Mouse (Mus musculus) embryonic facial prominence, embryonic 13.5 days (tissue): ENCODE results near the gene Bag3. TPM values are rescaled to one million over a fixed set of nuclear protein-coding genes. Genes with fewer than 3 reads are reported as not detected.

ENCODE experiments used
- ATAC-seq: fragments of 200-750 bp; cut with Nextera tagmentation; 2 replicates; pipeline ENCODE4 v1.8.0; 2017; ENCODE audit warnings: low read depth; ENCODE audit not compliant: insufficient number of reproducible peaks, insufficient read depth, low FRiP score, low TSS enrichment
- H3K27ac ChIP-seq: fragments of 300-500 bp; sonication (generic); 2 replicates; pipeline ENCODE4 v1.5.1; 2015; ENCODE audit warnings: moderate library complexity, mild to moderate bottlenecking, inconsistent platforms
- H3K27me3 ChIP-seq: fragments of 300-500 bp; sonication (generic); 2 replicates; pipeline ENCODE4 v1.6.1; 2015; ENCODE audit warnings: mild to moderate bottlenecking, inconsistent platforms
- H3K36me3 ChIP-seq: fragments of 300-500 bp; sonication (generic); 2 replicates; pipeline ENCODE4 v1.6.1; 2015; ENCODE audit warnings: mild to moderate bottlenecking, inconsistent platforms
- H3K4me1 ChIP-seq: fragments of 300-500 bp; sonication (generic); 2 replicates; pipeline ENCODE4 v1.6.1; 2015; ENCODE audit warnings: inconsistent platforms
- H3K4me2 ChIP-seq: fragments of 300-500 bp; sonication (generic); 2 replicates; pipeline ENCODE4 v1.6.1; 2015; ENCODE audit warnings: moderate library complexity, mild to moderate bottlenecking, inconsistent platforms
- H3K4me3 ChIP-seq: fragments of 300-500 bp; sonication (generic); 2 replicates; pipeline ENCODE4 v1.5.1; 2015; ENCODE audit warnings: mild to moderate bottlenecking, inconsistent platforms
- H3K9ac ChIP-seq: fragments of 300-500 bp; sonication (generic); 2 replicates; pipeline ENCODE4 v1.6.1; 2015; ENCODE audit warnings: mild to moderate bottlenecking, inconsistent platforms
- H3K9me3 ChIP-seq: fragments of 300-500 bp; sonication (generic); 2 replicates; pipeline ENCODE4 v1.6.1; 2016; ENCODE audit warnings: inconsistent platforms
- WGBS: fragments of 180-500 bp; shearing (Covaris S2); methylation state at CpG from one replicate; pipeline ENCODE4 v1.1.7; 2015; ENCODE audit warnings: mixed read lengths; 5-methylcytosine and 5-hydroxymethylcytosine counted together
- polyA plus RNA-seq: library from polyadenylated mRNA; unstranded; fragments of >200 nt; fragmentation: Nextera tagmentation; extraction: Ambion mirVana; gene quantifications from 2 replicates; pipeline ENCODE4 v1.2.1, GENCODE M21; 2015

The Bag3 gene
- polyA plus RNA-seq = 13.5 and 14.4 TPM in 2 replicates

GRCm38 (mm10) chr7:128523349-128523961, at the start of gene Bag3:
Gene Bag3 (plus strand): TSS chr7:128523616.
- H3K36me3 ChIP-seq = no peaks in the 10 kb centered on the region
- no peaks in the 10 kb centered on the region for H3K9me3 ChIP-seq
- peak; percentile 93 for ATAC-seq
- no peaks in the 10 kb centered on the region for H3K27me3 ChIP-seq
- under 1% methylated on average over 46 of the region's 46 CpGs for WGBS
- peaks cover 24% of the 10 kb centered on the region for H3K4me1 ChIP-seq
- peak within 1 kb of the TSS; percentile 92 for H3K9ac ChIP-seq
- H3K27ac ChIP-seq = peak within 1 kb of the TSS; percentile 69
- peak within 1 kb of the TSS; percentile 80 for H3K4me3 ChIP-seq
- H3K4me2 ChIP-seq = peak within 1 kb of the TSS; percentile 91

GRCm38 (mm10) chr7:128474322-128474721, 49.1 kb upstream of the Bag3 start:
- Histone ChIP-seq H3K9ac (no peak overlapping the region), H3K4me3 (no peak overlapping the region), H3K27ac (no peak overlapping the region), H3K4me2 (peak overlapping the region; percentile 47), H3K4me1 (no peaks in the 10 kb centered on the region), H3K27me3 (no peaks in the 10 kb centered on the region), H3K9me3 (peaks cover 8% of the 10 kb centered on the region; the same call in 1 of the 2 replicates), H3K36me3 (no peaks in the 10 kb centered on the region)
- ATAC-seq = no peak
- WGBS = 39% methylated on average over 10 of the region's 10 CpGs

GRCm38 (mm10) chr7:128488986-128489385, 34.4 kb upstream of the Bag3 start:
- no peak for ATAC-seq
- Histone ChIP-seq H3K9ac (no peak overlapping the region), H3K9me3 (peaks cover 19% of the 10 kb centered on the region), H3K4me1 (no peaks in the 10 kb centered on the region), H3K36me3 (no peaks in the 10 kb centered on the region), H3K27ac (no peak overlapping the region), H3K4me2 (no peak overlapping the region), H3K27me3 (no peaks in the 10 kb centered on the region), H3K4me3 (no peak overlapping the region)
- 92% methylated on average over 3 of the region's 3 CpGs for WGBS

- Histone ChIP-seq H3K9me3 (no peaks in the 10 kb centered on the region), H3K36me3 (no peaks in the 10 kb centered on the region), H3K27ac (no peak overlapping the region), H3K4me1 (no peaks in the 10 kb centered on the region), H3K9ac (no peak overlapping the region), H3K4me2 (no peak overlapping the region), H3K27me3 (no peaks in the 10 kb centered on the region), H3K4me3 (no peak overlapping the region)
- 90% methylated on average over 5 of the region's 5 CpGs for WGBS
- ATAC-seq = no peak
Measured at GRCm38 (mm10) chr7:128494546-128494945, 28.9 kb upstream of the Bag3 start.

DNA sequence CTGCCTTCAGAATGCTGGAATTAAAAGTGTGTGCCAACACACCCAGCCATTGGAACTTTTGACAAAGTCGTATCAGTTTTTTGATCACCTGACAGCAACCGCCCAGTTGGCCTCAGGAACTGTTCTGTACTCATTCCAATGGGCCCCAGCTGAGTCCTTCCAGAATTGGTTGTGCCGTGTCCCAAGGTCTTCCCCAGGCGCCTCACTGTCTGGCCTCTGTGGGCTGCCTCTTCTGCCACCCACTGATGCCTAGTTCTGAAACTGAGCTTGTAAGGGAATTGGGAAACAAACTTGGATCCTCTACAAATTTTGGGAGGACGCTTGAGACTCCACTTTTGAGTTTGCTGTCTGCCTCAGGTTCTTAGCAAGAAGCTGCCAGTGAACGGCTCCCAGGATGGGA, 23.6 kb upstream of the Bag3 start:
- no peaks in the 10 kb centered on the region for H3K36me3 ChIP-seq
- no peak for ATAC-seq
- no peak overlapping the region for H3K9ac ChIP-seq
- H3K4me3 ChIP-seq = no peak overlapping the region
- no peaks in the 10 kb centered on the region for H3K9me3 ChIP-seq
- H3K4me2 ChIP-seq = no peak overlapping the region
- H3K27me3 ChIP-seq = no peaks in the 10 kb centered on the region
- 76% methylated on average over 6 of the region's 6 CpGs for WGBS
- no peaks in the 10 kb centered on the region for H3K4me1 ChIP-seq
- H3K27ac ChIP-seq = no peak overlapping the region

DNA sequence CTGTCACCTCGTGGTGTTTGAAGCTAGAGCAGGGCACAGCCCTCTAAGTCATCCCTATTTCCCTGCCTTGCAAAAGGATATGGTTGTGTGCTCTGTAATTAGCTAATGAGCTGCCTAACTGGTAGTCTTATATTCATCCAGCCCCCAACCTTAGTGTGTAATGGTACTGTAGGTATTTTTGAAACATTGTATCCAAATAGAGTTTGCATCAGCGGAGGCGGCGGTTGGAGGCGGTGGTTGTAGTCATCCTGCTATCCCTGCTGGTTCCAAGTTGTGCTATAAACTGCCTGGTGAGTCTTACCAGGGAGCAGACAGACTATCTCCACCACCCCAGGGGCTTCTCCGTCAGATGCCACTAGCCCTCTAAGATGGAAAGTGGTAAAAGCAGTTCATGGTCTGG, 19.3 kb upstream of the Bag3 start:
- H3K9ac ChIP-seq = no peak overlapping the region
- H3K27ac ChIP-seq = no peak overlapping the region
- H3K4me1 ChIP-seq = no peaks in the 10 kb centered on the region
- no peaks in the 10 kb centered on the region for H3K27me3 ChIP-seq
- H3K9me3 ChIP-seq = no peaks in the 10 kb centered on the region
- 85% methylated on average over 6 of the region's 6 CpGs for WGBS
- H3K4me3 ChIP-seq = no peak overlapping the region
- ATAC-seq = no peak
- no peak overlapping the region for H3K4me2 ChIP-seq
- no peaks in the 10 kb centered on the region for H3K36me3 ChIP-seq

DNA sequence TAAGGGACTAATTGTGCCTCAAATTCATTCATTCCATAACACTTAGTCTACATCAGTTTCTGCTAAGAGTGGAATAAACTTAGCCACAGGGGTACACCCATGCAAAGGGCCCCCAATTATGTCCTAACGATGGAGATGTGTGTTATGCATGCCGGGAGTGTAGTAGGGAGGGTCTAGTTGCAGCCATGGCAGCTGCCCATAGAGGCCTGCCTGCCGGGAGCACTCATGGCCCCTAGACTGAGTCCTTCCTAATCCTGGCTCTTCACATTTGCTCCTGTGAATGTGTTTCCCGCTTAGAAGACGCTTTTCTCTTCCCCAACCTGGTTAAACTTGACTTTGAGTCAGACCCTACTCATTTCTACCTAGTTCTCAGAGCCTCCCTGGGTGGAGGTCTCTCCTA, 11.5 kb upstream of the Bag3 start:
- Histone ChIP-seq H3K4me1 (peaks cover 19% of the 10 kb centered on the region), H3K4me3 (no peak overlapping the region), H3K4me2 (no peak overlapping the region), H3K9ac (no peak overlapping the region), H3K27ac (no peak overlapping the region), H3K9me3 (no peaks in the 10 kb centered on the region), H3K36me3 (no peaks in the 10 kb centered on the region), H3K27me3 (no peaks in the 10 kb centered on the region)
- 90% methylated on average over 5 of the region's 5 CpGs for WGBS
- ATAC-seq = no peak

- H3K36me3 ChIP-seq = no peaks in the 10 kb centered on the region
- no peak overlapping the region for H3K9ac ChIP-seq
- no peak overlapping the region for H3K27ac ChIP-seq
- H3K4me3 ChIP-seq = no peak overlapping the region
- no peaks in the 10 kb centered on the region for H3K27me3 ChIP-seq
- no peaks in the 10 kb centered on the region for H3K9me3 ChIP-seq
- ATAC-seq = no peak
- H3K4me2 ChIP-seq = peak overlapping the region; percentile 24
- peaks cover 19% of the 10 kb centered on the region for H3K4me1 ChIP-seq
- 26% methylated on average over 7 of the region's 7 CpGs for WGBS
Measured at GRCm38 (mm10) chr7:128513512-128513911, 9.9 kb upstream of the Bag3 start.

- no peak overlapping the region for H3K27ac ChIP-seq
- H3K36me3 ChIP-seq = no peaks in the 10 kb centered on the region
- H3K4me1 ChIP-seq = peaks cover 21% of the 10 kb centered on the region
- H3K9me3 ChIP-seq = no peaks in the 10 kb centered on the region
- no peak overlapping the region for H3K4me2 ChIP-seq
- H3K4me3 ChIP-seq = no peak overlapping the region
- H3K27me3 ChIP-seq = no peaks in the 10 kb centered on the region
- no peak for ATAC-seq
- peak overlapping the region; percentile 16; the same call in 1 of the 2 replicates for H3K9ac ChIP-seq
- 29% methylated on average over 4 of the region's 4 CpGs for WGBS
Measured at GRCm38 (mm10) chr7:128514341-128514740, 9.1 kb upstream of the Bag3 start.

GRCm38 (mm10) chr7:128516346-128516745, 7.1 kb upstream of the Bag3 start:
- H3K4me1 ChIP-seq = peaks cover 25% of the 10 kb centered on the region
- H3K36me3 ChIP-seq = no peaks in the 10 kb centered on the region
- WGBS = 58% methylated on average over 4 of the region's 4 CpGs
- H3K9me3 ChIP-seq = no peaks in the 10 kb centered on the region
- H3K27ac ChIP-seq = no peak overlapping the region
- H3K27me3 ChIP-seq = no peaks in the 10 kb centered on the region
- no peak overlapping the region for H3K4me2 ChIP-seq
- H3K9ac ChIP-seq = no peak overlapping the region
- no peak for ATAC-seq
- H3K4me3 ChIP-seq = no peak overlapping the region

DNA sequence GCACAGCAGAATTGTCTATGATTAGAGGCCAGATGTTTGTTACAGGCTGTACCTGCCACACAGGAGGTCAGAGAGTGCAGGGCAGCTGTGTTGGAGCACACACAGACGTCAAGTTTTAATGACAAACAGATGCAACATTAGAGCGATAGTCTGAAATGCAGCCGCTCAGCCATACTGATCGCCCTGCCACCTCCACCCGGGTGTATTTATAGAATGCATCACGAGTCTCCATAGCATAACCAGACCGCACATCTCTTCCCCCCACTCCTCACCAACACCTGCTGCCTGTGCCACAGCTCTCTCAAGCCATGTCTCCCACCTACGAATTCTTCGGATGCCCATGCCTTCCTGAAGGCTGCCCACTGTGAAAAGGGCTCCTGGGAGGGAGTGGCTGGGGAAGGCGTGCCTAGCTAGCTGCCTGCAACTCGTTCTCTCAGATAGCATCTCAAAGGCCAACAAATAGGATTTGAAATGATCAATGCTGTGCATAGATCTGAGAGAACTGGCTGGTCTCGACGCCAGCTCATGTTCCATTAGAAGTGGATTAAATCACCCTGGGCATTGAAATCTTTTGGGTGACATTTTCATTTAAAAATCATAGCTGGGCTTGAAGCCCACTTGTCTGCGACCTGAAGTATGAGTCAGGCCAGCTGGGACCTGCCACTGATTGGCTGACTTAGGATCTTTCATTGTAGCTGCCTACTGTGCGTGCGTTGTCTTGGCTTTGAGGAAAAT, 3.9 kb upstream of the Bag3 start:
- H3K36me3 ChIP-seq = no peaks in the 10 kb centered on the region
- no peak for ATAC-seq
- no peak overlapping the region for H3K27ac ChIP-seq
- peak overlapping the region; percentile 35 for H3K4me2 ChIP-seq
- WGBS = 35% methylated on average over 16 of the region's 16 CpGs
- no peaks in the 10 kb centered on the region for H3K27me3 ChIP-seq
- no peak overlapping the region for H3K4me3 ChIP-seq
- H3K9me3 ChIP-seq = no peaks in the 10 kb centered on the region
- H3K9ac ChIP-seq = no peak overlapping the region
- peaks cover 13% of the 10 kb centered on the region for H3K4me1 ChIP-seq

DNA sequence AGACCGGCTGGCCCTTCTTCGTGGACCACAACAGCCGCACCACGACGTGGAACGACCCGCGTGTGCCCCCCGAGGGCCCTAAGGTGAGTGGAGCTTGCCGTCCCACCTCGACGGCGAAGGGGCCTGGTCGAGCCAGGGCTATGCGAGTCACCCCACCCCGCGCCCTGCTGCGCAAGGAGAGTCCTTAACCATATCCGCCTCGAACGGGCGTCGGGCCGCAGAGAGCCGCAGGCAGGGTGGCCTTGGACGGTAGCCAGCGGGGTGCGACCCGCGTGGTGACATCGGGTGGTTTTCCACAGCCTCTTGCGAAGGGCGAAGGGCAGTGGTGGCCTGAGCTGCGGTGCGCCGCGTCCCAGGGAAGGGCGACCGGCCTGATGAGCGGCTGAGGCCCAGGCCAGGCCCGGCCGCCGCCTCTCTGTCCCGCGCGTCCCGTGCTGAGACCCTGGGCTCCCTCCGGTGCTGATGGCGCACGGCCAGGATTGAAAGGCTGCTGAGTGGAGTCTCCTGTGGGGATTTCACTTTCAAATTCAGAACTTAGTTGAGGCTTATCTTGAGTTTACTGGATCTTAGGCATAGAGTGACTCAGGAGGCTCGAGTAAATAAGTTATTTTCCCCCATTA, 656 bp downstream of the Bag3 start:
- Histone ChIP-seq H3K4me1 (peaks cover 28% of the 10 kb centered on the region), H3K27ac (peak overlapping the region; percentile 69), H3K9ac (peak overlapping the region; percentile 92), H3K4me2 (peak overlapping the region; percentile 91), H3K27me3 (no peaks in the 10 kb centered on the region), H3K9me3 (no peaks in the 10 kb centered on the region), H3K4me3 (peak overlapping the region; percentile 80), H3K36me3 (no peaks in the 10 kb centered on the region)
- 1% methylated on average over 51 of the region's 51 CpGs for WGBS
- ATAC-seq = peak; percentile 58; the same call in 1 of the 2 replicates
